Mouse (Mus musculus) MEL (cell line): ENCODE results near the gene Rabl6. TPM values are rescaled to one million over a fixed set of nuclear protein-coding genes. Genes with fewer than 3 reads are reported as not detected.
A peak's percentile ranks its signal among the peaks of the same experiment; 100 is the strongest.

Experiments
- DNase-seq: peaks from one replicate; pipeline ENCODE4 v3.0.0; 2011; ENCODE audit warnings: low read depth, low spot score
- H3K27ac ChIP-seq: 2 replicates; pipeline ENCODE4 v1.5.1; 2012; ENCODE audit warnings: low read depth, mild to moderate bottlenecking, control low read depth, low read length, moderate library complexity; ENCODE audit not compliant: control insufficient read depth
- H3K27me3 ChIP-seq, 2 experiments: fragments of 150-350 bp in 1 of 2; sonication (generic) in 1 of 2; 2 replicates each; pipeline ENCODE4 v1.6.1; 2012; ENCODE audit warnings: low read length in 2 of 2, mild to moderate bottlenecking in 2 of 2, improper control_type of control experiment in 1 of 2, moderate library complexity in 1 of 2; ENCODE audit not compliant: insufficient read depth in 2 of 2, control insufficient read depth in 1 of 2
- H3K36me3 ChIP-seq, 2 experiments: 2 replicates each; pipeline ENCODE4 v1.6.1; 2012 to 2014; ENCODE audit warnings: low read length in 2 of 2, improper control_type of control experiment in 1 of 2, inconsistent platforms in 1 of 2, mild to moderate bottlenecking in 1 of 2; ENCODE audit not compliant: insufficient read depth in 2 of 2, control insufficient read depth in 1 of 2
- H3K4me1 ChIP-seq, 2 experiments: fragments of 150-350 bp in 1 of 2; sonication (generic) in 1 of 2; 2 replicates each; pipeline ENCODE4 v1.6.1; 2012; ENCODE audit warnings: low read length in 2 of 2, improper control_type of control experiment in 1 of 2, mild to moderate bottlenecking in 1 of 2; ENCODE audit not compliant: insufficient read depth in 2 of 2, control insufficient read depth in 1 of 2
- H3K4me3 ChIP-seq, 2 experiments: fragments of 150-350 bp in 1 of 2; sonication (generic) in 1 of 2; 2 replicates each; pipeline ENCODE4 v1.5.1; 2012; ENCODE audit warnings: low read depth in 2 of 2, low read length in 2 of 2, mild to moderate bottlenecking in 2 of 2, moderate library complexity in 2 of 2, control low read depth in 1 of 2, improper control_type of control experiment in 1 of 2; ENCODE audit not compliant: control insufficient read depth in 1 of 2, insufficient read depth in 1 of 2
- H3K79me2 ChIP-seq: 2 replicates; pipeline ENCODE4 v1.6.1; 2012; ENCODE audit warnings: mild to moderate bottlenecking, low read length, moderate library complexity; ENCODE audit not compliant: control insufficient read depth, poor library complexity, insufficient read depth
- H3K9ac ChIP-seq: 2 replicates; pipeline ENCODE4 v1.6.1; 2012; ENCODE audit warnings: low read depth, mild to moderate bottlenecking, control low read depth, low read length, moderate library complexity; ENCODE audit not compliant: control insufficient read depth, poor library complexity, severe bottlenecking
- H3K9me3 ChIP-seq: fragments of 150-350 bp; sonication (generic); replicated peaks from 2 replicates; pipeline ENCODE4 v1.6.1; 2012; ENCODE audit warnings: mild to moderate bottlenecking, low read length, improper control_type of control experiment, moderate library complexity; ENCODE audit not compliant: insufficient read depth
- BHLHE40 ChIP-seq: IDR thresholded peaks from 2 replicates; pipeline ENCODE4 v1.6.1; 2012; ENCODE audit warnings: low read depth, mild to moderate bottlenecking, inconsistent platforms, low read length, improper control_type of control experiment, borderline replicate concordance
- CHD1 ChIP-seq: IDR thresholded peaks from 2 replicates; pipeline ENCODE4 v1.6.1; 2012; ENCODE audit warnings: low read depth, mild to moderate bottlenecking, inconsistent platforms, low read length, improper control_type of control experiment
- CHD2 ChIP-seq: IDR thresholded peaks from 2 replicates; pipeline ENCODE4 v1.6.1; 2011; ENCODE audit warnings: low read length, improper control_type of control experiment
- CTCF ChIP-seq, 3 experiments: IDR thresholded peaks in 2 of 3; conservative IDR thresholded peaks in 1 of 3; 2 replicates each; pipeline ENCODE4 v1.5.1; 2011 to 2012; ENCODE audit warnings: low read length in 3 of 3, low read depth in 2 of 3, mild to moderate bottlenecking in 2 of 3, improper control_type of control experiment in 1 of 3, inconsistent platforms in 1 of 3, mixed read lengths in 1 of 3, moderate library complexity in 1 of 3; ENCODE audit not compliant: control insufficient read depth in 1 of 3, insufficient read depth in 1 of 3, poor library complexity in 1 of 3, severe bottlenecking in 1 of 3
- E2F4 ChIP-seq: IDR thresholded peaks from 2 replicates; pipeline ENCODE4 v1.6.1; 2011; ENCODE audit warnings: low read depth, low read length, improper control_type of control experiment, borderline replicate concordance
- ELF1 ChIP-seq: IDR thresholded peaks from 2 replicates; pipeline ENCODE4 v1.6.1; 2014; ENCODE audit warnings: low read depth, mild to moderate bottlenecking, inconsistent platforms, low read length, improper control_type of control experiment, moderate library complexity
- EP300 ChIP-seq, 2 experiments: IDR thresholded peaks; 2 replicates each; pipeline ENCODE4 v1.6.1; 2011; ENCODE audit warnings: improper control_type of control experiment in 2 of 2, low read length in 2 of 2, low read depth in 1 of 2, mild to moderate bottlenecking in 1 of 2
- ETS1 ChIP-seq: IDR thresholded peaks from 2 replicates; pipeline ENCODE4 v1.6.1; 2012; ENCODE audit warnings: low read depth, mild to moderate bottlenecking, inconsistent platforms, low read length, improper control_type of control experiment, moderate library complexity
- GABPA ChIP-seq: IDR thresholded peaks from 2 replicates; pipeline ENCODE4 v1.6.1; 2012; ENCODE audit warnings: low read depth, mild to moderate bottlenecking, inconsistent platforms, low read length, improper control_type of control experiment, moderate library complexity
- GATA1 ChIP-seq: IDR thresholded peaks from 2 replicates; pipeline ENCODE4 v1.6.1; 2011; ENCODE audit warnings: low read depth, low read length, improper control_type of control experiment
- JUND ChIP-seq: IDR thresholded peaks from 2 replicates; pipeline ENCODE4 v1.6.1; 2011; ENCODE audit warnings: low read depth, mild to moderate bottlenecking, improper control_type of control experiment, low read length
- KAT2A ChIP-seq: conservative IDR thresholded peaks from 2 replicates; pipeline ENCODE4 v1.6.1; 2012; ENCODE audit warnings: low read depth, low read length, improper control_type of control experiment, inconsistent platforms
- MAFK ChIP-seq: IDR thresholded peaks from 2 replicates; pipeline ENCODE4 v1.6.1; 2011; ENCODE audit warnings: low read depth, mild to moderate bottlenecking, low read length, improper control_type of control experiment, borderline replicate concordance
- MAX ChIP-seq: IDR thresholded peaks from 2 replicates; pipeline ENCODE4 v1.6.1; 2011; ENCODE audit warnings: low read length, improper control_type of control experiment
- MAZ ChIP-seq: IDR thresholded peaks from 2 replicates; pipeline ENCODE4 v1.6.1; 2012; ENCODE audit warnings: low read depth, mild to moderate bottlenecking, inconsistent platforms, low read length, improper control_type of control experiment
- MXI1 ChIP-seq: IDR thresholded peaks from 2 replicates; pipeline ENCODE4 v1.6.1; 2011; ENCODE audit warnings: mild to moderate bottlenecking, low read depth, low read length, improper control_type of control experiment
- MYB ChIP-seq: IDR thresholded peaks from 2 replicates; pipeline ENCODE4 v1.6.1; 2011; ENCODE audit warnings: mild to moderate bottlenecking, low read depth, low read length, improper control_type of control experiment
- MYC ChIP-seq: IDR thresholded peaks from 2 replicates; pipeline ENCODE4 v1.6.1; 2011; ENCODE audit warnings: low read depth, mild to moderate bottlenecking, low read length, improper control_type of control experiment, moderate library complexity
- NELFE ChIP-seq: IDR thresholded peaks from 2 replicates; pipeline ENCODE4 v1.6.1; 2011; ENCODE audit warnings: low read depth, low read length, improper control_type of control experiment
- NRF1 ChIP-seq: IDR thresholded peaks from 2 replicates; pipeline ENCODE4 v1.6.1; 2014; ENCODE audit warnings: low read depth, mild to moderate bottlenecking, inconsistent platforms, low read length, improper control_type of control experiment, moderate library complexity; ENCODE audit not compliant: poor library complexity, insufficient read depth, severe bottlenecking
- POLR2A ChIP-seq, 2 experiments: IDR thresholded peaks; 2 replicates each; pipeline ENCODE4 v1.6.1; 2011 to 2012; ENCODE audit warnings: low read length in 2 of 2, mild to moderate bottlenecking in 2 of 2, control low read depth in 1 of 2, improper control_type of control experiment in 1 of 2, low read depth in 1 of 2, moderate library complexity in 1 of 2; ENCODE audit not compliant: control insufficient read depth in 1 of 2, insufficient read depth in 1 of 2, poor library complexity in 1 of 2
- POLR2AphosphoS2 ChIP-seq: IDR thresholded peaks from 2 replicates; pipeline ENCODE4 v1.6.1; 2011; ENCODE audit warnings: low read length, improper control_type of control experiment
- POLR2AphosphoS5 ChIP-seq: IDR thresholded peaks from 2 replicates; pipeline ENCODE4 v1.6.1; 2012; ENCODE audit warnings: low read depth, borderline replicate concordance, mild to moderate bottlenecking, inconsistent platforms, low read length, moderate library complexity, mixed read lengths
- RAD21 ChIP-seq: IDR thresholded peaks from 2 replicates; pipeline ENCODE4 v1.6.1; 2011; ENCODE audit warnings: mild to moderate bottlenecking, low read depth, low read length, improper control_type of control experiment
- RCOR1 ChIP-seq: IDR thresholded peaks from 2 replicates; pipeline ENCODE4 v1.6.1; 2012; ENCODE audit warnings: low read depth, mild to moderate bottlenecking, inconsistent platforms, low read length, improper control_type of control experiment
- SIN3A ChIP-seq: IDR thresholded peaks from 2 replicates; pipeline ENCODE4 v1.6.1; 2012; ENCODE audit warnings: low read length, improper control_type of control experiment, inconsistent platforms
- SMC3 ChIP-seq: IDR thresholded peaks from 2 replicates; pipeline ENCODE4 v1.6.1; 2011; ENCODE audit warnings: low read depth, low read length, improper control_type of control experiment
- TAL1 ChIP-seq: IDR thresholded peaks from 2 replicates; pipeline ENCODE4 v1.6.1; 2012; ENCODE audit warnings: mild to moderate bottlenecking, inconsistent platforms, low read length, moderate library complexity, mixed read lengths
- TBP ChIP-seq: IDR thresholded peaks from 2 replicates; pipeline ENCODE4 v1.8.0; 2011; ENCODE audit warnings: low read depth, low read length, improper control_type of control experiment
- UBTF ChIP-seq: IDR thresholded peaks from 2 replicates; pipeline ENCODE4 v1.6.1; 2012; ENCODE audit warnings: low read depth, mild to moderate bottlenecking, inconsistent platforms, low read length, improper control_type of control experiment, moderate library complexity, borderline replicate concordance; ENCODE audit not compliant: insufficient read depth
- USF1 ChIP-seq: IDR thresholded peaks from 2 replicates; pipeline ENCODE4 v1.6.1; 2014; ENCODE audit warnings: low read depth, mild to moderate bottlenecking, inconsistent platforms, low read length, improper control_type of control experiment, moderate library complexity
- USF2 ChIP-seq, 2 experiments: IDR thresholded peaks; 2 replicates each; pipeline ENCODE4 v1.6.1; 2011 to 2012; ENCODE audit warnings: improper control_type of control experiment in 2 of 2, low read length in 2 of 2, borderline replicate concordance in 1 of 2, inconsistent platforms in 1 of 2, low read depth in 1 of 2, mild to moderate bottlenecking in 1 of 2; ENCODE audit not compliant: insufficient read depth in 1 of 2
- ZC3H11A ChIP-seq: IDR thresholded peaks from 2 replicates; pipeline ENCODE4 v1.6.1; 2012; ENCODE audit warnings: low read depth, mild to moderate bottlenecking, inconsistent platforms, low read length, improper control_type of control experiment
- ZKSCAN1 ChIP-seq: IDR thresholded peaks from 2 replicates; pipeline ENCODE4 v1.6.1; 2012; ENCODE audit warnings: low read depth, mild to moderate bottlenecking, inconsistent platforms, low read length, improper control_type of control experiment, moderate library complexity
- ZNF384 ChIP-seq: IDR thresholded peaks from 2 replicates; pipeline ENCODE4 v1.6.1; 2012; ENCODE audit warnings: low read depth, mild to moderate bottlenecking, inconsistent platforms, low read length, improper control_type of control experiment
- polyA plus RNA-seq, 2 experiments: library from polyadenylated mRNA; stranded (reverse) in 1 of 2; unstranded in 1 of 2; fragments of >175 nt in 1 of 2; fragments of >200 nt in 1 of 2; gene quantifications; 2 replicates each; pipeline versions ENCODE4 v1.2.1 to v1.2.4; 2012; ENCODE audit warnings: low replicate concordance in 2 of 2, low read depth in 1 of 2; ENCODE audit not compliant: insufficient read length in 2 of 2, insufficient read depth in 1 of 2, missing spikeins in 1 of 2
- total RNA-seq: library from RNA; depleted of rRNA; stranded (reverse); fragments of 300-350 nt; gene quantifications from 2 replicates; pipeline ENCODE4 v1.2.3, GENCODE M21; 2012; rRNA removed

Gene Rabl6
- total RNA-seq (66.1 and 76.9 TPM in 2 replicates), polyA plus RNA-seq (100 to 1,000 TPM in 1 of 2 experiments, 10 to 100 TPM in 1; 84.7 to 104 TPM)

GRCm38 (mm10) chr2:25607761-25608622, at the start of gene Rabl6:
Gene Rabl6, minus strand, starts transcription at chr2:25608521.
- H3K9me3 ChIP-seq = no peaks in the 10 kb centered on the region
- peaks cover 0 to 18% of the 10 kb centered on the region in 2 experiments; a peak in 3 of 4 replicates for H3K4me1 ChIP-seq
- peak within 1 kb of the TSS; percentile 99 for H3K9ac ChIP-seq
- H3K79me2 ChIP-seq = peaks cover 28% of the 10 kb centered on the region
- peak within 1 kb of the TSS; percentile 76 to 99 for H3K4me3 ChIP-seq
- no peaks in the 10 kb centered on the region for H3K27me3 ChIP-seq
- H3K36me3 ChIP-seq = peaks cover 0 to 16% of the 10 kb centered on the region in 2 experiments; a peak in 2 of 4 replicates
- DNase-seq = peak; percentile 94
- peak within 1 kb of the TSS; percentile 63 for H3K27ac ChIP-seq
- TF ChIP-seq CTCF (IDR thresholded peaks at IDR 0.05 in 2 of 3, conservative IDR thresholded peaks at IDR 0.05 in 1 of 3; ENCODE audit: control insufficient read depth in 1 of 3, insufficient read depth in 1 of 3, low read depth in 2 of 3, low read length in 3 of 3, poor library complexity in 1 of 3, severe bottlenecking in 1 of 3) = no peak
- no peak for TF ChIP-seq USF2 (IDR thresholded peaks at IDR 0.05; ENCODE audit: borderline replicate concordance in 1 of 2, insufficient read depth in 1 of 2, low read depth in 1 of 2, low read length in 2 of 2)
- peak in 1 of 2 experiments; percentile 25; a peak in 1 of 4 replicates for TF ChIP-seq EP300 (IDR thresholded peaks at IDR 0.05; ENCODE audit: low read depth in 1 of 2, low read length in 2 of 2)
- no peak for TF ChIP-seq SMC3
- no peak for TF ChIP-seq UBTF
- peak; percentile 51; the same call in 1 of the 2 replicates for TF ChIP-seq ELF1
- no peak for TF ChIP-seq ZC3H11A
- peak; percentile 83 for TF ChIP-seq TBP
- no peak for TF ChIP-seq USF1
- peak; percentile 85; the same call in 1 of the 2 replicates for TF ChIP-seq E2F4
- TF ChIP-seq GABPA = peak; percentile 27; the same call in 1 of the 2 replicates
- TF ChIP-seq MYB = no peak
- no peak for TF ChIP-seq ZKSCAN1
- peak; percentile 52; the same call in 1 of the 2 replicates for TF ChIP-seq MAZ
- peak; percentile 84 to 95 for TF ChIP-seq POLR2A (IDR thresholded peaks at IDR 0.05; ENCODE audit: control insufficient read depth in 1 of 2, insufficient read depth in 1 of 2, low read depth in 1 of 2, low read length in 2 of 2, poor library complexity in 1 of 2)
- TF ChIP-seq POLR2AphosphoS5 = no peak
- TF ChIP-seq MAFK = no peak
- peak; percentile 75; the same call in 1 of the 2 replicates for TF ChIP-seq MXI1
- TF ChIP-seq CHD1 = no peak
- TF ChIP-seq CHD2 = no peak
- TF ChIP-seq GATA1 = no peak
- TF ChIP-seq POLR2AphosphoS2 = peak; percentile 69; the same call in 1 of the 2 replicates
- peak; percentile 93 for TF ChIP-seq NELFE
- no peak for TF ChIP-seq RCOR1
- peak; percentile 95 for TF ChIP-seq NRF1
- TF ChIP-seq TAL1 = no peak
- peak; percentile 96 for TF ChIP-seq MAX
- peak; percentile 61 for TF ChIP-seq SIN3A
- TF ChIP-seq BHLHE40 = no peak
- TF ChIP-seq MYC = 0 out of 2 replicates have a peak, but pooled peaks have one; percentile 64
- TF ChIP-seq KAT2A = peak; percentile 75; the same call in 1 of the 2 replicates
- TF ChIP-seq RAD21 = no peak
- TF ChIP-seq ETS1 = no peak; the same call in 1 of the 2 replicates
- no peak for TF ChIP-seq JUND
- no peak for TF ChIP-seq ZNF384
